Mouse (Mus musculus): ENCODE measurements at regions not wholly inside any gene's neighbourhood (a gene's known extent, or its start where the extent isn't known, plus 50 kb on each side); places are given as distances from the start of the nearest gene placed in this dataset.

GRCm38 (mm10) chr9:122603106-122603505 lies 144.0 kb upstream of the Topaz1 start:
- WGBS: 83% methylated on average over 2 of the region's 2 CpGs
- H3K4me3 ChIP-seq: no peak overlapping the region
- H3K36me3 ChIP-seq (replicated peaks): no peaks in the 10 kb centered on the region
- no peak overlapping the region for H3K27ac ChIP-seq
- H3K9me3 ChIP-seq: no peaks in the 10 kb centered on the region
- DNase-seq (ENCODE audit: extremely low spot score, low spot score): no peak
- H3K27me3 ChIP-seq (ENCODE audit: poor library complexity, severe bottlenecking): peaks cover 5% of the 10 kb centered on the region; the same call in 1 of the 2 replicates
- no peaks in the 10 kb centered on the region for H3K4me1 ChIP-seq

GRCm38 (mm10) chr9:122609616-122610015 lies 137.5 kb upstream of the Topaz1 start:
- Histone ChIP-seq H3K27me3 (ENCODE audit: poor library complexity, severe bottlenecking) (no peaks in the 10 kb centered on the region), H3K9me3 (no peaks in the 10 kb centered on the region), H3K27ac (no peak overlapping the region), H3K4me3 (no peak overlapping the region), H3K36me3 (replicated peaks) (no peaks in the 10 kb centered on the region), H3K4me1 (peaks cover 7% of the 10 kb centered on the region)
- no peak for DNase-seq (ENCODE audit: extremely low spot score, low spot score)
- WGBS: 95% methylated on average over 5 of the region's 5 CpGs

GRCm38 (mm10) chr9:122610918-122611317 lies 136.2 kb upstream of the Topaz1 start:
- 92% methylated on average over 10 of the region's 10 CpGs for WGBS

GRCm38 (mm10) chr9:122614579-122615252 lies 132.4 kb upstream of the Topaz1 start:
- DNase-seq (ENCODE audit: extremely low spot score, low spot score): no peak
- H3K27ac ChIP-seq: 0 out of 2 replicates have a peak overlapping the region, but pooled peaks have one; percentile 16
- peaks cover 25% of the 10 kb centered on the region for H3K4me1 ChIP-seq
- H3K27me3 ChIP-seq (ENCODE audit: poor library complexity, severe bottlenecking): no peaks in the 10 kb centered on the region; the same call in 1 of the 2 replicates
- no peak overlapping the region for H3K4me3 ChIP-seq
- 17% methylated on average over 5 of the region's 5 CpGs for WGBS
- no peaks in the 10 kb centered on the region for H3K9me3 ChIP-seq
- H3K36me3 ChIP-seq (replicated peaks): no peaks in the 10 kb centered on the region

More at GRCm38 (mm10) chr9:122610918-122611317, 136.2 kb upstream of the Topaz1 start:
- Histone ChIP-seq H3K36me3 (replicated peaks) (no peaks in the 10 kb centered on the region), H3K9me3 (no peaks in the 10 kb centered on the region), H3K4me1 (peaks cover 18% of the 10 kb centered on the region), H3K27ac (no peak overlapping the region), H3K4me3 (no peak overlapping the region), H3K27me3 (ENCODE audit: poor library complexity, severe bottlenecking) (no peaks in the 10 kb centered on the region; the same call in 1 of the 2 replicates)
- no peak for DNase-seq (ENCODE audit: extremely low spot score, low spot score)

- H3K4me3 ChIP-seq: no peak overlapping the region
- peak overlapping the region; percentile 48; the same call in 1 of the 2 replicates for H3K27ac ChIP-seq
- 11% methylated on average over 4 of the region's 4 CpGs for WGBS
- no peaks in the 10 kb centered on the region; the same call in 1 of the 2 replicates for H3K27me3 ChIP-seq (ENCODE audit: poor library complexity, severe bottlenecking)
- H3K4me1 ChIP-seq: peaks cover 25% of the 10 kb centered on the region
- H3K36me3 ChIP-seq (replicated peaks): no peaks in the 10 kb centered on the region
- peak; percentile 32 for DNase-seq (ENCODE audit: extremely low spot score, low spot score)
- H3K9me3 ChIP-seq: no peaks in the 10 kb centered on the region
Measured at GRCm38 (mm10) chr9:122615351-122615750, 131.8 kb upstream of the Topaz1 start.

GRCm38 (mm10) chr9:122617793-122618192 lies 129.4 kb upstream of the Topaz1 start:
- Histone ChIP-seq H3K27me3 (ENCODE audit: poor library complexity, severe bottlenecking) (no peaks in the 10 kb centered on the region; the same call in 1 of the 2 replicates), H3K9me3 (no peaks in the 10 kb centered on the region), H3K4me3 (no peak overlapping the region), H3K4me1 (peaks cover 25% of the 10 kb centered on the region), H3K36me3 (replicated peaks) (no peaks in the 10 kb centered on the region), H3K27ac (no peak overlapping the region)
- DNase-seq (ENCODE audit: extremely low spot score, low spot score): no peak
- 37% methylated on average over 3 of the region's 3 CpGs for WGBS

- no peak for DNase-seq (ENCODE audit: extremely low spot score, low spot score)
- Histone ChIP-seq H3K36me3 (replicated peaks) (no peaks in the 10 kb centered on the region), H3K27me3 (ENCODE audit: poor library complexity, severe bottlenecking) (peaks cover 22% of the 10 kb centered on the region)
Measured at GRCm38 (mm10) chr9:122625081-122625480, 122.1 kb upstream of the Topaz1 start.

GRCm38 (mm10) chr9:122626346-122626745 lies 120.8 kb upstream of the Topaz1 start:
- Histone ChIP-seq H3K9me3 (no peaks in the 10 kb centered on the region), H3K27me3 (ENCODE audit: poor library complexity, severe bottlenecking) (peaks cover 32% of the 10 kb centered on the region), H3K27ac (no peak overlapping the region), H3K4me1 (peaks cover 9% of the 10 kb centered on the region), H3K4me3 (no peak overlapping the region), H3K36me3 (replicated peaks) (no peaks in the 10 kb centered on the region)
- DNase-seq (ENCODE audit: extremely low spot score, low spot score): no peak
- WGBS: 93% methylated on average over 6 of the region's 6 CpGs

More at GRCm38 (mm10) chr9:122625081-122625480, 122.1 kb upstream of the Topaz1 start:
- 100% methylated on average over 1 of the region's 1 CpGs for WGBS
- Histone ChIP-seq H3K4me3 (no peak overlapping the region), H3K4me1 (peaks cover 9% of the 10 kb centered on the region), H3K27ac (no peak overlapping the region), H3K9me3 (no peaks in the 10 kb centered on the region)

- Histone ChIP-seq H3K4me1 (peaks cover 9% of the 10 kb centered on the region), H3K9me3 (no peaks in the 10 kb centered on the region), H3K27ac (no peak overlapping the region), H3K4me3 (no peak overlapping the region), H3K27me3 (ENCODE audit: poor library complexity, severe bottlenecking) (peaks cover 56% of the 10 kb centered on the region), H3K36me3 (replicated peaks) (no peaks in the 10 kb centered on the region)
- no peak for DNase-seq (ENCODE audit: extremely low spot score, low spot score)
- 37% methylated on average over 18 of the region's 18 CpGs for WGBS
Measured at GRCm38 (mm10) chr9:122629171-122629904, 117.8 kb upstream of the Topaz1 start.

GRCm38 (mm10) chr9:122631793-122632192 lies 115.4 kb upstream of the Topaz1 start:
- Histone ChIP-seq H3K27me3 (ENCODE audit: poor library complexity, severe bottlenecking) (peaks cover 60% of the 10 kb centered on the region), H3K27ac (no peak overlapping the region), H3K4me3 (no peak overlapping the region), H3K36me3 (replicated peaks) (no peaks in the 10 kb centered on the region), H3K4me1 (peaks cover 21% of the 10 kb centered on the region), H3K9me3 (no peaks in the 10 kb centered on the region)
- no peak for DNase-seq (ENCODE audit: extremely low spot score, low spot score)
- WGBS: 86% methylated on average over 9 of the region's 9 CpGs

GRCm38 (mm10) chr9:122633484-122633883 lies 113.7 kb upstream of the Topaz1 start:
- H3K36me3 ChIP-seq (replicated peaks): no peaks in the 10 kb centered on the region
- no peak for DNase-seq (ENCODE audit: extremely low spot score, low spot score)
- no peak overlapping the region for H3K27ac ChIP-seq
- WGBS: 86% methylated on average over 1 of the region's 1 CpGs
- peaks cover 21% of the 10 kb centered on the region for H3K4me1 ChIP-seq
- H3K27me3 ChIP-seq (ENCODE audit: poor library complexity, severe bottlenecking): peaks cover 69% of the 10 kb centered on the region
- no peaks in the 10 kb centered on the region for H3K9me3 ChIP-seq
- H3K4me3 ChIP-seq: no peak overlapping the region

GRCm38 (mm10) chr9:122635138-122635964 lies 111.8 kb upstream of the Topaz1 start:
- no peak overlapping the region for H3K27ac ChIP-seq
- whole genome bisulfite sequencing: 49% methylated on average over 10 of the region's 10 CpGs
- peaks cover 60% of the 10 kb centered on the region for H3K27me3 ChIP-seq (ENCODE audit: poor library complexity, severe bottlenecking)
- no peak for DNase-seq (ENCODE audit: extremely low spot score, low spot score)
- no peaks in the 10 kb centered on the region for H3K9me3 ChIP-seq
- H3K36me3 ChIP-seq (replicated peaks): no peaks in the 10 kb centered on the region
- H3K4me3 ChIP-seq: no peak overlapping the region
- peaks cover 12% of the 10 kb centered on the region for H3K4me1 ChIP-seq
